Mouse (Mus musculus) embryonic fibroblast, embryonic 13.5 days (primary cell): ENCODE data around the gene Rexo1. TPM values are rescaled to one million over a fixed set of nuclear protein-coding genes. Genes with fewer than 3 reads are reported as not detected.

Experiments
- H3K27ac ChIP-seq: 2 replicates; pipeline ENCODE4 v1.5.1; 2012; ENCODE audit warnings: low read length, control low read depth, inconsistent platforms; ENCODE audit not compliant: insufficient read depth
- H3K4me1 ChIP-seq: 2 replicates; pipeline ENCODE4 v1.6.1; 2011; ENCODE audit warnings: low read length; ENCODE audit not compliant: control insufficient read depth, insufficient read depth
- H3K4me3 ChIP-seq: 2 replicates; pipeline ENCODE4 v1.5.1; 2011; ENCODE audit warnings: mild to moderate bottlenecking, control low read depth, low read length; ENCODE audit not compliant: insufficient read depth
- CTCF ChIP-seq: IDR thresholded peaks from 2 replicates; pipeline ENCODE4 v1.5.1; 2011; ENCODE audit warnings: mild to moderate bottlenecking, control low read depth, low read length, moderate library complexity, borderline replicate concordance; ENCODE audit not compliant: insufficient read depth
- POLR2A ChIP-seq: IDR thresholded peaks from 2 replicates; pipeline ENCODE4 v1.6.1; 2011; ENCODE audit warnings: low read depth, mild to moderate bottlenecking, control low read depth, low read length, moderate library complexity
- polyA plus RNA-seq: library from polyadenylated mRNA; stranded (reverse); fragments of >200 nt; gene quantifications from 2 replicates; pipeline ENCODE4 v1.2.4, GENCODE M21; 2011; ENCODE audit warnings: low read depth; ENCODE audit not compliant: missing spikeins, insufficient read length

Rexo1 gene
- polyA plus RNA-seq, 1 experiment, result 21.9 TPM

GRCm38 (mm10) chr10:80494732-80495131, 66.6 kb downstream of the Rexo1 start, which contains the start of gene Onecut3:
Onecut3 (plus strand) TSS chr10:80494835.
- TF ChIP-seq CTCF (no peak), POLR2A (no peak)
- no peak within 1 kb of the TSS for H3K27ac ChIP-seq
- H3K4me3 ChIP-seq, result no peak within 1 kb of the TSS

More at GRCm38 (mm10) chr10:80494732-80495131, 66.6 kb downstream of the Rexo1 start, which contains the start of gene Onecut3:
- no peaks in the 10 kb centered on the region for H3K4me1 ChIP-seq

Other genes with a start within 250 kb of the Rexo1 start
- 16.4 and 18.6 TPM in 2 replicates for gene 2310011J03Rik, start 241.0 kb downstream of the Rexo1 start, polyA plus RNA-seq
- gene Pcsk4, start 232.1 kb downstream of the Rexo1 start, polyA plus RNA-seq, result 0.42 and 0.81 TPM in 2 replicates
- gene Reep6, start 231.6 kb downstream of the Rexo1 start, polyA plus RNA-seq, result 1.5 and 1.7 TPM in 2 replicates
- 22.9 and 30.1 TPM in 2 replicates for gene Adamtsl5, start 213.1 kb downstream of the Rexo1 start, polyA plus RNA-seq
- gene Plk5, start 205.1 kb downstream of the Rexo1 start, polyA plus RNA-seq, result not detected in 2 replicates
- gene Mex3d, start 173.9 kb downstream of the Rexo1 start, polyA plus RNA-seq, result 39.1 and 40.4 TPM in 2 replicates
- 83.3 and 99.1 TPM in 2 replicates for gene Mbd3, start 162.0 kb downstream of the Rexo1 start, polyA plus RNA-seq
- 182 and 231 TPM in 2 replicates for gene Uqcr11, start 154.7 kb downstream of the Rexo1 start, polyA plus RNA-seq
- 64.8 and 72.9 TPM in 2 replicates for gene Tcf3, start 127.9 kb downstream of the Rexo1 start, polyA plus RNA-seq
- gene Onecut3, start 66.7 kb downstream of the Rexo1 start, polyA plus RNA-seq, result not detected in 2 replicates
- not detected in 2 replicates for gene Atp8b3, start 22.4 kb downstream of the Rexo1 start, polyA plus RNA-seq
- gene Klf16, start 15.8 kb upstream of the Rexo1 start, polyA plus RNA-seq, result 15.5 and 15.9 TPM in 2 replicates
- 42.1 and 58.7 TPM in 2 replicates for gene Abhd17a, start 28.8 kb upstream of the Rexo1 start, polyA plus RNA-seq
- gene Scamp4, start 41.3 kb upstream of the Rexo1 start, polyA plus RNA-seq, result 57.3 and 62.2 TPM in 2 replicates
- 1.4 and 2.9 TPM in 2 replicates for gene Adat3, start 41.3 kb upstream of the Rexo1 start, polyA plus RNA-seq
- 0.63 and 0.91 TPM in 2 replicates for gene Gm49322, start 44.5 kb upstream of the Rexo1 start, polyA plus RNA-seq
- 92.4 and 105 TPM in 2 replicates for gene Csnk1g2, start 61.3 kb upstream of the Rexo1 start, polyA plus RNA-seq
- gene Btbd2, start 95.5 kb upstream of the Rexo1 start, polyA plus RNA-seq, result 21.2 and 22.1 TPM in 2 replicates
- gene Mknk2, start 116.6 kb upstream of the Rexo1 start, polyA plus RNA-seq, result 32.8 and 39.8 TPM in 2 replicates
- gene Mob3a, start 140.4 kb upstream of the Rexo1 start, polyA plus RNA-seq, result 40.9 and 56.0 TPM in 2 replicates
- 24.6 and 38.5 TPM in 2 replicates for gene Izumo4, start 140.6 kb upstream of the Rexo1 start, polyA plus RNA-seq
- gene Ap3d1, start 180.7 kb upstream of the Rexo1 start, polyA plus RNA-seq, result 116 and 155 TPM in 2 replicates
- gene Dot1l, start 193.6 kb upstream of the Rexo1 start, polyA plus RNA-seq, result 22.3 and 22.4 TPM in 2 replicates
- 48.0 and 49.3 TPM in 2 replicates for gene Sf3a2, start 236.6 kb upstream of the Rexo1 start, polyA plus RNA-seq
- gene Plekhj1, start 237.1 kb upstream of the Rexo1 start, polyA plus RNA-seq, result 59.1 and 59.9 TPM in 2 replicates
- not detected in 2 replicates for gene Amh, start 243.7 kb upstream of the Rexo1 start, polyA plus RNA-seq